Mouse (Mus musculus): Measurements from ENCODE around the gene Trcg1.

GRCm38 (mm10) chr9:57294905-57295304, 58.5 kb downstream of the Trcg1 start:
- TF ChIP-seq CTCF (IDR thresholded peaks at IDR 0.05; ENCODE audit: borderline replicate concordance, insufficient read depth, low read depth, low read length) (no peak), POLR2A (IDR thresholded peaks at IDR 0.05; ENCODE audit: borderline replicate concordance, insufficient read depth, low read length) (no peak)

All from cerebellum, adult 2 months (tissue).